Mouse (Mus musculus) limb, embryonic 11.5 days (tissue): ENCODE measurements around the gene Tcstv1. TPM values are rescaled to one million over a fixed set of nuclear protein-coding genes. Genes with fewer than 3 reads are reported as not detected.
"Not testable (repeated sequence)": the region's sequence is repeated elsewhere in the genome, so short reads cannot be mapped to it uniquely, and the experiment has no call there.

ENCODE experiments used
- ATAC-seq: fragments of 200-750 bp; cut with Nextera tagmentation; 2 replicates; pipeline ENCODE4 v1.8.0; 2017; ENCODE audit warnings: low read depth; ENCODE audit not compliant: insufficient number of reproducible peaks, low FRiP score, low TSS enrichment
- DNase-seq: peaks from one replicate; pipeline ENCODE4 v3.0.0-alpha.2; 2015; ENCODE audit warnings: low spot score
- H3K27ac ChIP-seq: fragments of 300-500 bp; sonication (generic); replicated peaks from 2 replicates; pipeline ENCODE4 v1.5.1; 2014; ENCODE audit warnings: low read depth, mild to moderate bottlenecking, low read length
- H3K27me3 ChIP-seq: fragments of 300-500 bp; sonication (generic); 2 replicates; pipeline ENCODE4 v1.6.1; 2014; ENCODE audit warnings: mild to moderate bottlenecking, low read length, mixed read lengths; ENCODE audit not compliant: control insufficient read depth, insufficient read depth
- H3K36me3 ChIP-seq: fragments of 300-500 bp; sonication (generic); 2 replicates; pipeline ENCODE4 v1.6.1; 2014; ENCODE audit warnings: mild to moderate bottlenecking, low read length, moderate library complexity, mixed read lengths; ENCODE audit not compliant: control insufficient read depth, insufficient read depth
- H3K4me1 ChIP-seq: fragments of 300-500 bp; sonication (generic); 2 replicates; pipeline ENCODE4 v1.6.1; 2014; ENCODE audit warnings: low read length, mixed read lengths; ENCODE audit not compliant: control insufficient read depth, insufficient read depth
- H3K4me2 ChIP-seq: fragments of 300-500 bp; sonication (generic); 2 replicates; pipeline ENCODE4 v1.6.1; 2014; ENCODE audit warnings: low read depth, mild to moderate bottlenecking, moderate library complexity; ENCODE audit not compliant: severe bottlenecking
- H3K4me3 ChIP-seq: fragments of 300-500 bp; sonication (generic); 2 replicates; pipeline ENCODE4 v1.5.1; 2014; ENCODE audit warnings: low read depth, low read length
- H3K9ac ChIP-seq: fragments of 300-500 bp; sonication (generic); 2 replicates; pipeline ENCODE4 v1.6.1; 2014; ENCODE audit warnings: mild to moderate bottlenecking, low read length
- H3K9me3 ChIP-seq: fragments of 300-500 bp; sonication (generic); 2 replicates; pipeline ENCODE4 v1.6.1; 2016; ENCODE audit warnings: low read length; ENCODE audit not compliant: control insufficient read depth
- WGBS: fragments of 180-500 bp; shearing (Covaris S2); extraction: QIAGEN DNeasy Blood & Tissue Kit; methylation state at CpG from one replicate; pipeline ENCODE4 v1.1.7; 2014; 5-methylcytosine and 5-hydroxymethylcytosine counted together
- polyA plus RNA-seq: library from polyadenylated mRNA; unstranded; fragments of >200 nt; fragmentation: Nextera tagmentation; extraction: Ambion mirVana; gene quantifications from 2 replicates; pipeline ENCODE4 v1.2.1, GENCODE M21; 2014

Tcstv1 gene
- polyA plus RNA-seq, result not detected in 2 replicates

DNA sequence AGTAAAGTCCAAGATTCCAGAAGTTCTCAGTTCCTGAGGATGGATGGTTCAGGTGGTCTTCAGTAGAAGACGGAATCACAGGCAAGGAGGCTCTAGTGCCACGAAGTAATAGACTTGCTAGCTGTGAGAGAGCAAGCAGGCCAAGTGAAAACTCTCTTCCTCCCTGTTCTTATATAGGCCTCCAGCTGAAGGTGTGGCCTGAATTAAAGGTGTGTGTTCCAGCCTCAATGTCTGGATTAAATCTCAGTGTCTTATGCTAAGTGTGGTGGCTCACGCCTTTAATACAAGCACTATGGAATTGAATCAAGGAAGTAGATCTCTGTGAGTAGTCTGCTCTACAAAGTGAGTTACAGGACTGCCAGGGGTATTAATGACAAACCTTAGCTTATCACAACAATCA is at the start of gene Tcstv1:
Tcstv1 (minus strand) TSS at position 101 of the 400 bp plus-strand sequence.
- H3K4me3 ChIP-seq, H3K27ac ChIP-seq, H3K4me2 ChIP-seq, H3K27me3 ChIP-seq, H3K9ac ChIP-seq, ATAC-seq, H3K4me1 ChIP-seq, DNase-seq, H3K9me3 ChIP-seq, H3K36me3 ChIP-seq: not testable (repeated sequence)
- WGBS, result 86% methylated on average over 3 of the region's 3 CpGs

DNA sequence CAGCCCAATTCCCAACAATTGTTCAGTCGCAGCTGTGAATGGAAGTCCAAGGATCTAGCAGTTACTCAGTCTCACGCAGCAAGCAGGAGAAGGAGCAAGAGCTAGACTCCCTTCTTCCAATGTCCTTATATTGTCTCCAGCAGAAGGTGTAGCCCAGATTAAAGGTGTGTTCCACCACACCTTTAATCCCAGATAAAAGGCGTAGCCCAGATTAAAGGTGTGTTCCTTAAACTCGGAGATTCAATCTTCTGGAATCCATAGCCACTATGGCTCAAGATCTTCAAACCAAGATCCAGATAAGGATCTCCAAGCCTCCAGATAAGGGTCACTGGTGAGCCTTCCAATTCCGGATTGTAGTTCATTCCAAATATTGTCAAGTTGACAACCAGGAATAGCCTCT is 34.6 kb upstream of the Tcstv1 start, which contains the start of gene Gm21761:
Gm21761 (minus strand) TSS at position 101 of the 400 bp plus-strand sequence.
- not testable (repeated sequence) for H3K9me3 ChIP-seq, H3K36me3 ChIP-seq, H3K4me2 ChIP-seq, H3K4me3 ChIP-seq, ATAC-seq, H3K9ac ChIP-seq, H3K27ac ChIP-seq, H3K4me1 ChIP-seq, DNase-seq, H3K27me3 ChIP-seq
- no CpG with 5 or more reads among the region's 5 CpGs for WGBS

DNA sequence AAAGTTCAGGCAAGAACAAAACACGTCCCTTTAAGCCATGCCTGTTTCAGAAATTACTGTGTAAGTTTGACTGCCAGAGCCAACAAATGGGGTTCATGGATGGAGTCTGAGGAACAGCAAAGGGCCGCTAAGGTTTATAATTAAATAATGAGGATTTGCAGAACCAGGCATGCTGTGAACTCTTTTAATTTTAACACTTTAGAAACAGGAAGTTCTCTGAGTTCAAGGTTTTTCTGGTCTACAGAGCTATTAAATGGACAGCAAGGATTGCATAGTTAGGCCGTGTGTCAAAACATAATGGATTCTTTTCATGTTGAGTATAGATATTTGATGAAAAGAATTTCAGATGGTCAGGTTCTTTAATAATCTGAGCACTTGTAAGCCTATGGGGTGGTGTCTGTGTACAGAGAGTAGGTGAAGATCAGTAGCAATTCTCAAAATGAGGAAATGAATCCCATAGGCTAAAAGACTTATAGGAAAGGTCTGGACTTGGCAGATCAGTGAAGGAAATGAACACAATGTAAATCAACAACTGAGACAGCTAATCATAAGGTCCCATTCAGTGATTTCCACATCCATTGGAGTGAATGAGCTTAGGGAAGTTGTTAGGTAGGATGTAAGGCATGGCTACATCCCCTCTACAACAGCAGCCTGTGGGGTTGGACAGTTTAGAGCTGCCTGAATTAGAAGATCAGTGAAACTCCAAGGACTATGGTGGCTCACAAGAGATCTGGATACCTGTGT is 30.2 kb upstream of the Tcstv1 start:
- H3K4me1 ChIP-seq, H3K27me3 ChIP-seq, ATAC-seq, H3K9ac ChIP-seq, H3K36me3 ChIP-seq, H3K27ac ChIP-seq, H3K4me3 ChIP-seq, DNase-seq, H3K4me2 ChIP-seq, H3K9me3 ChIP-seq: not testable (repeated sequence)
- WGBS, result 75% methylated on average over 2 of the region's 3 CpGs

DNA sequence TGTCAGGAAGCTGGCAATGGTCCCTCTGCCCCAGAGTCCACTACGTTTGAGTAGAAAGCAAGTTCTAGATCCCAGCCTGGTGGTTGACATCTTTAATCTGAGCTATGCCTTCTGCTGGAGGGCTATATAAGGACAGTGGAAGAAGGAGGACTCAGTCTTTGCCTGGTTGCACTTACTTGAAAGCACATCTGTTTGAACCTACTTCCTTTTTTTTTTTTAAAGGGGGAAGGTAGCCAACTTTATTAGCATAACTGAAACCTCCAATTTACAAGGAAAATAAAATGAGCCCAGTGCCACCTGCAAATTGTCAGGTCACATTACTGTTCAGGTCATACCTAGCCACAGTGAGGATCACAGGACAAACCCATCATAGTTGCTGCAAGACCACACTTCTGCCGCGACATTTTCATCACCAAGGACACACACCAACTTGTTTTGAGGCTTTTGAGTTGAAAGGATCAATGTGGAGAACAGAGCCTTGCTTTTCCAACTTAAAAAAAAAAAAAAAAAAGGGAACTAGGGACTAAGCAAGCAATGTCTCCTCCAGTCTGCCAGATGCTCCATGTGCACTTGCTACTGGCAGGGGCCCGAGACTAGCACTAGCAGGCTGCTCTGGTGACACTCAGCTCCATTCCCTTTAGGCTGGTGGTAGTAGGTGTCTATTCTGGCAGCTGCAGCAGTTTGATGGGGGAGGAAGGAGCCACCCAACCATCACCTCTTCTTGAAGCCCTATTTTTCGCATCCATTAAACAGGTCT is 22.6 kb upstream of the Tcstv1 start:
- 76% methylated on average over 4 of the region's 5 CpGs for WGBS
- ATAC-seq, result not testable (repeated sequence)

DNA sequence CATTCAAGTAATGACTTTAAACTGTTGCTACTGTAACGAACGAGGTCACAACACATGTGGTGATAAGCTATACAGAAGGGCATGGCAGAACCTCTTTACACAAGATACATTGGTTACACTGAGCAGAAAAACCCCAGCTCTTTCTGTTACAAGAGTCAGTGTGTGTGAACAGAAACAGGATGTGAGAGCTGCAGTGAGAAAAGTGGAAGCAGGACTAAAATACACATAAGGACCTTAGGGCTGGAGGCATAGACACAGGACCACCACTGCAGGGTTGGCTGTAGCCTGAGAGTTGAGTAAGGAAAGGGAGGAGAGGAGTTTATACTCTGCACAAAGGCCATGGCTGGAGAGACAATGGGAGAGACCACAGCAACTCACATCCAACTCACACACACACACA is 21.9 kb upstream of the Tcstv1 start:
- H3K9ac ChIP-seq, H3K4me3 ChIP-seq, H3K4me1 ChIP-seq, H3K27ac ChIP-seq, H3K36me3 ChIP-seq, H3K27me3 ChIP-seq, ATAC-seq, H3K9me3 ChIP-seq, H3K4me2 ChIP-seq, DNase-seq: not testable (repeated sequence)
- WGBS, result 67% methylated on average over 2 of the region's 2 CpGs

More for the DNA sequence above, 22.6 kb upstream of the Tcstv1 start:
- H3K27ac ChIP-seq, DNase-seq, H3K36me3 ChIP-seq, H3K4me3 ChIP-seq, H3K9me3 ChIP-seq, H3K4me1 ChIP-seq, H3K27me3 ChIP-seq, H3K9ac ChIP-seq, H3K4me2 ChIP-seq: not testable (repeated sequence)

DNA sequence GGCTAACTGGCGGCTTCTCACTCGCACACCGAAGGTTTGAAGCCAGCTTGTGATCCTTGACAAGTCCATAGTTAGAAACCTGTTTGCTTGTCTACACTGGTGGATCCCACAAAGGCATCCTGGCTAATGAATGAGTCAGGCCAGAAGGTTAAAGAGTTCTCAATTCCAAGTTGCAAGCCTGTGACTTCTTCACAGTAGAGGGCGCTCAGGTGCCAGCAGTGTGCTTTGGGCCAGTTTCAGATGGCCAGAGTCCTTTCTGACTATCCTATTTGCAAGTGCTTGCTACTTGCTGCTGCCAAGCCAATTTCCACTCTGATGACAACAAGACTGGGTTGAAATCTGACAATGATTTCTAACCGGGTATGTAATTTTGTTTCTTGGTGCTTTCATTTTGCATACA is 4.0 kb upstream of the Tcstv1 start:
- 63% methylated on average over 4 of the region's 5 CpGs for WGBS
- not testable (repeated sequence) for H3K27me3 ChIP-seq, H3K27ac ChIP-seq, H3K36me3 ChIP-seq, ATAC-seq, H3K4me3 ChIP-seq, H3K9ac ChIP-seq, H3K4me1 ChIP-seq, H3K9me3 ChIP-seq, H3K4me2 ChIP-seq, DNase-seq

DNA sequence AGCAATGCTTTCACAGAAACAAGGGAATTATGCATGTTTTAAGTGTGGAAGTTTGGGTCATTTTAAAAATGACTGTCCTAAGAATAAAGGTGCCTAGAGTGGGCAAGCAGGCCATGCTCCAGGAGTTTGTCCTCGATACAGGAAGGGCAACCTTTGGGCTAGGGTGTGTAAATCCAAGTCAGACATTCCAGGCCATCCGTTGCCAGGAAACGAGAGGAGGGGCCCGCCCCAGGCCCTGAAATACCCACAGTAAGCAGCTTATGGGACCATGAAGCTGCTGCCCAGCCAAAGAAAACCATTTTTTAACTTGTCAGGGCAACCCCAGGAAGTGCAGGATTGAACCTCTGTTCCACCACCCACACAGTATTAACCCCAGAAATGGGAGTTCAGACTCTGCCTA is 7.7 kb downstream of the Tcstv1 start:
- not testable (repeated sequence) for H3K27me3 ChIP-seq, H3K4me2 ChIP-seq, H3K9me3 ChIP-seq, H3K36me3 ChIP-seq, DNase-seq, H3K9ac ChIP-seq, ATAC-seq, H3K4me3 ChIP-seq, H3K27ac ChIP-seq, H3K4me1 ChIP-seq
- WGBS, result 54% methylated on average over 4 of the region's 4 CpGs

DNA sequence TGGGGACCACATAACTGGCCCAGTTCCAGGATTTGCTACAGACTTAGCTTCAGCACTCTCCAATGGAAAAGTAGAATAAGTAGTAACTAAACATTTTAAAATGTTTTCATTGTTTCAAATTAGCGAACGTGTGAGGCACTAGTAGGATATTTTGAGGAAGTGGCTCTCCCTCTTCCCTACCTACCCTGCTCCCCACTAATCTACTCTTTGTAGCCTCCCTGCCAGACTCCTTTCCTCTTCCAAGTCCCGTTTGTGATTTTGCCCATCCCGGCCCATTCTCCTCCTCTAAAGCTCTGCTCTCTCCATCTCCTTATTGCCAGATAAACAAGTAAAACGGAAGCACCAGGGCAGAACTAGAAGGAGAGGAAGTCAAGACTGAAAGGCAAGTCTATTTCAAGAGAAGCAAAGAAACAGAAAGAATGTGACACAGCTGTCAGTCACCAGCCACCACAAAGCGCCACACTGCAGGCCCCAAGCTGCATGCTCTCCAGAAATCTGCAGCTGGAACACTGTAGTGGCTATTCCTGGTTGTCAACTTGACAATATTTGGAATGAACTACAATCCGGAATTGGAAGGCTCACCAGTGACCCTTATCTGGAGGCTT is 30.1 kb downstream of the Tcstv1 start:
- not testable (repeated sequence) for H3K36me3 ChIP-seq, H3K9me3 ChIP-seq, H3K27ac ChIP-seq, H3K27me3 ChIP-seq, ATAC-seq, H3K4me3 ChIP-seq, DNase-seq, H3K4me1 ChIP-seq, H3K9ac ChIP-seq, H3K4me2 ChIP-seq
- 83% methylated on average over 6 of the region's 7 CpGs for WGBS
